Mouse (Mus musculus): Measurements from ENCODE around the gene Plxnc1.

GRCm38 (mm10) chr10:94924878-94925277 lies 19.8 kb downstream of the Plxnc1 start:
- TF ChIP-seq CTCF (conservative IDR thresholded peaks at IDR 0.05; ENCODE audit: insufficient read depth, insufficient read length, low read depth, low read length) (no peak), POLR2A (IDR thresholded peaks at IDR 0.05; ENCODE audit: low read depth, low read length) (no peak)

Data from kidney, adult 2 months (tissue).